Mouse (Mus musculus): Measurements from ENCODE around the gene Syt7. TPM values are rescaled to one million over a fixed set of nuclear protein-coding genes. Genes with fewer than 3 reads are reported as not detected.

Gene Syt7
- polyA plus RNA-seq (2012; rRNA removed) = 6.8 and 7.4 TPM in 2 replicates

- under 1% methylated on average over 73 of the region's 78 CpGs for WGBS
- DNase-seq (ENCODE audit: low read depth, low spot score) = peak; percentile 80
Observed at GRCm38 (mm10) chr19:10388615-10389313, at the start of gene Syt7. TSS of gene Syt7 (plus strand) at chr19:10389090.

GRCm38 (mm10) chr19:10339271-10339670 lies 49.6 kb upstream of the Syt7 start:
- no peak for DNase-seq (ENCODE audit: low read depth, low spot score)
- 54% methylated on average over 5 of the region's 5 CpGs for WGBS

- DNase-seq (ENCODE audit: low read depth, low spot score) = no peak
- 39% methylated on average over 5 of the region's 5 CpGs for WGBS
Observed at GRCm38 (mm10) chr19:10340661-10341060, 48.2 kb upstream of the Syt7 start.

GRCm38 (mm10) chr19:10341152-10341551 lies 47.7 kb upstream of the Syt7 start:
- 20% methylated on average over 11 of the region's 11 CpGs for WGBS
- DNase-seq (ENCODE audit: low read depth, low spot score) = no peak

GRCm38 (mm10) chr19:10341817-10342439 lies 47.0 kb upstream of the Syt7 start:
- no peak for DNase-seq (ENCODE audit: low read depth, low spot score)
- WGBS = 35% methylated on average over 12 of the region's 12 CpGs

- WGBS = 87% methylated on average over 10 of the region's 10 CpGs
- no peak for DNase-seq (ENCODE audit: low read depth, low spot score)
Observed at GRCm38 (mm10) chr19:10343866-10344265, 45.0 kb upstream of the Syt7 start.

GRCm38 (mm10) chr19:10345696-10346095 lies 43.2 kb upstream of the Syt7 start:
- no peak for DNase-seq (ENCODE audit: low read depth, low spot score)
- WGBS = 30% methylated on average over 12 of the region's 12 CpGs

GRCm38 (mm10) chr19:10347628-10348273 lies 41.1 kb upstream of the Syt7 start:
- DNase-seq (ENCODE audit: low read depth, low spot score) = no peak
- 58% methylated on average over 5 of the region's 5 CpGs for WGBS

GRCm38 (mm10) chr19:10352218-10352617 lies 36.7 kb upstream of the Syt7 start:
- WGBS = 83% methylated on average over 7 of the region's 7 CpGs
- DNase-seq (ENCODE audit: low read depth, low spot score) = no peak

GRCm38 (mm10) chr19:10354830-10355229 lies 34.1 kb upstream of the Syt7 start:
- no peak for DNase-seq (ENCODE audit: low read depth, low spot score)
- 78% methylated on average over 2 of the region's 2 CpGs for WGBS

GRCm38 (mm10) chr19:10356845-10357503 lies 31.9 kb upstream of the Syt7 start:
- 41% methylated on average over 12 of the region's 12 CpGs for WGBS
- no peak for DNase-seq (ENCODE audit: low read depth, low spot score)

- 46% methylated on average over 8 of the region's 8 CpGs for WGBS
- DNase-seq (ENCODE audit: low read depth, low spot score) = no peak
Observed at GRCm38 (mm10) chr19:10359105-10359946, 29.6 kb upstream of the Syt7 start.

GRCm38 (mm10) chr19:10362473-10363129 lies 26.3 kb upstream of the Syt7 start:
- no peak for DNase-seq (ENCODE audit: low read depth, low spot score)
- WGBS = 47% methylated on average over 6 of the region's 6 CpGs

GRCm38 (mm10) chr19:10363869-10364268 lies 25.0 kb upstream of the Syt7 start:
- DNase-seq (ENCODE audit: low read depth, low spot score) = no peak
- whole genome bisulfite sequencing = 27% methylated on average over 7 of the region's 7 CpGs

- no peak for DNase-seq (ENCODE audit: low read depth, low spot score)
- 30% methylated on average over 3 of the region's 3 CpGs for WGBS
Observed at GRCm38 (mm10) chr19:10366116-10366845, 22.6 kb upstream of the Syt7 start.

- WGBS = 82% methylated on average over 7 of the region's 7 CpGs
- DNase-seq (ENCODE audit: low read depth, low spot score) = no peak
Observed at GRCm38 (mm10) chr19:10367802-10368201, 21.1 kb upstream of the Syt7 start.

GRCm38 (mm10) chr19:10369936-10370335 lies 19.0 kb upstream of the Syt7 start:
- no peak for DNase-seq (ENCODE audit: low read depth, low spot score)
- 44% methylated on average over 4 of the region's 4 CpGs for WGBS

- WGBS = 61% methylated on average over 1 of the region's 1 CpGs
- DNase-seq (ENCODE audit: low read depth, low spot score) = no peak
Observed at GRCm38 (mm10) chr19:10373191-10373590, 15.7 kb upstream of the Syt7 start.

Measured in large intestine, adult 2 months (tissue).